Mouse (Mus musculus) cortical plate, adult 2 months (tissue): ENCODE results near the gene Ehd4.

ENCODE experiments used
- CTCF ChIP-seq: fragments of 200-500 bp; IDR thresholded peaks from 2 replicates; pipeline ENCODE4 v1.5.1; 2011; ENCODE audit warnings: mild to moderate bottlenecking, control low read depth, low read length; ENCODE audit not compliant: insufficient read depth; ENCODE audit errors: extremely low read depth
- POLR2A ChIP-seq: fragments of 200-500 bp; IDR thresholded peaks from 2 replicates; pipeline ENCODE4 v1.6.1; 2011; ENCODE audit warnings: mild to moderate bottlenecking, low read length, control low read depth; ENCODE audit not compliant: insufficient read depth; ENCODE audit errors: extremely low read depth

DNA sequence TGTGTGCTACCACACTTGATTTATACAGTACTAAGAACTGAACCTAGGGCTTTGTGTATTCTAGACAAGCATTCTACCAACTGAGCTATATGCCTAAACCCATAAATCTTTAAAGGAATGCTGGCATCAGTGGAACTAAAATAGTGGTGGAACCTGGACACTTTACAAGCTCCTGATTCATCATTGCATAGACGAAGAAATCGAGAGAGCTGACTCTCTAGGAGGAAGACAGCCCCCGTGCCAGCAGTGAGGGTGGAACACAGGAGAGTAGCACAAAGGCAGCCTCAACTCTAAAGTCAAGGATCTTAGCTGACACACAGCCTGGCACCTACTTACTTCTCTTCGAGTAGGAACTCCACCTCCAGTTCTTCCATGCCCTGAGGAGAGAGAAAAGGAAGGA is 33.8 kb upstream of the Ehd4 start:
- TF ChIP-seq CTCF: no peak
- TF ChIP-seq POLR2A: no peak
